Mouse (Mus musculus) left cerebral cortex, adult 2 months (tissue): Measurements from ENCODE around the gene Irf3. TPM values are rescaled to one million over a fixed set of nuclear protein-coding genes. Genes with fewer than 3 reads are reported as not detected.

Source experiments
- DNase-seq, 2 experiments: peaks; one replicate each; pipeline ENCODE4 v3.0.0; 2021 to 2022; ENCODE audit warnings: low spot score in 2 of 2, mixed read lengths in 1 of 2; ENCODE audit errors: extremely low spot score in 1 of 2
- H3K27ac ChIP-seq: fragments of 200-600 bp; 2 replicates; pipeline ENCODE4 v1.8.1; 2022
- H3K4me3 ChIP-seq: fragments of 200-600 bp; 2 replicates; pipeline ENCODE4 v1.8.1; 2022
- CTCF ChIP-seq: fragments of 200-600 bp; IDR thresholded peaks from 2 replicates; pipeline ENCODE4 v1.8.1; 2022; ENCODE audit warnings: antibody characterized with exemption, mild to moderate bottlenecking, moderate library complexity
- intact Hi-C: fragments of 180-260 bp; cut with DNase I; formaldehyde crosslinking; loops from one replicate; pipeline ENCODE4 v1.15.1; 2025
- microRNA-seq, 2 experiments: library from miRNA; unstranded; fragments of <30 nt; microRNA quantifications; one replicate each; pipeline ENCODE4 v1.2.0; 2021
- total RNA-seq, 2 experiments: library from RNA; stranded (reverse); gene quantifications; 2 replicates each; pipeline ENCODE4 v1.2.3; 2021

The Irf3 gene
- total RNA-seq, 2 experiments from 2014 or later = 36.4 to 36.9 TPM

- intact Hi-C loops = no loop called here
- DNase-seq = no peak
- no peak for TF ChIP-seq CTCF
- no peak overlapping the region for H3K4me3 ChIP-seq
- H3K27ac ChIP-seq = no peak overlapping the region
These were observed 45.9 kb downstream of the Irf3 start for GRCm38 (mm10) chr7:45043307-45043706.

GRCm38 (mm10) chr7:45045741-45046140 lies 48.3 kb downstream of the Irf3 start:
- no peak for DNase-seq
- intact Hi-C loops = no loop called here
- TF ChIP-seq CTCF = no peak
- no peak overlapping the region for H3K27ac ChIP-seq
- H3K4me3 ChIP-seq = no peak overlapping the region

GRCm38 (mm10) chr7:45046853-45047350 lies 49.5 kb downstream of the Irf3 start:
- no peak for TF ChIP-seq CTCF
- intact Hi-C loops = no loop called here
- H3K27ac ChIP-seq = no peak overlapping the region
- H3K4me3 ChIP-seq = no peak overlapping the region
- DNase-seq = no peak

- no peak for TF ChIP-seq CTCF
- Histone ChIP-seq H3K4me3 (no peak overlapping the region), H3K27ac (no peak overlapping the region)
- no peak for DNase-seq
- intact Hi-C loops = no loop called here
These were observed 50.0 kb downstream of the Irf3 start for GRCm38 (mm10) chr7:45047491-45047890.

GRCm38 (mm10) chr7:45048001-45048890 lies 50.8 kb downstream of the Irf3 start:
- no peak overlapping the region for H3K4me3 ChIP-seq
- DNase-seq = no peak
- H3K27ac ChIP-seq = no peak overlapping the region
- TF ChIP-seq CTCF = no peak
- intact Hi-C loops = no loop called here

- intact Hi-C loops = no loop called here
- H3K4me3 ChIP-seq = no peak overlapping the region
- DNase-seq = no peak
These were observed 51.6 kb downstream of the Irf3 start for GRCm38 (mm10) chr7:45048923-45049657.

GRCm38 (mm10) chr7:45050945-45051600 lies 53.6 kb downstream of the Irf3 start:
- intact Hi-C loops = no loop called here
- no peak for TF ChIP-seq CTCF
- H3K4me3 ChIP-seq = peak overlapping the region; percentile 87
- H3K27ac ChIP-seq = no peak overlapping the region; the same call in 1 of the 2 replicates
- peak; percentile 53 to 70 for DNase-seq

More at GRCm38 (mm10) chr7:45048923-45049657, 51.6 kb downstream of the Irf3 start:
- no peak overlapping the region for H3K27ac ChIP-seq
- no peak for TF ChIP-seq CTCF

- no peak for DNase-seq
- TF ChIP-seq CTCF = no peak
- Histone ChIP-seq H3K4me3 (peak overlapping the region; percentile 87), H3K27ac (peak overlapping the region; percentile 99; the same call in 1 of the 2 replicates)
- intact Hi-C loops = no loop called here
These were observed 54.1 kb downstream of the Irf3 start for GRCm38 (mm10) chr7:45051601-45051974.

Small RNA genes within 50 kb of the gene (microRNA-seq; reads per million reads assigned to microRNA genes)
- gene Mir7054 = 0.97 to 2.6 reads per million in 2 experiments

Other genes starting within 250 kb of the Irf3 start
- 10 to 100 TPM; 27.0 to 30.6 TPM for gene Vrk3, start 249.2 kb upstream of the Irf3 start, total RNA-seq
- gene Zfp473, start 246.6 kb upstream of the Irf3 start, total RNA-seq = under 1 TPM; 0.18 to 0.44 TPM
- 10 to 100 TPM; 31.9 to 32.2 TPM for gene Nup62, start 181.6 kb upstream of the Irf3 start, total RNA-seq
- gene Il4i1, start 181.3 kb upstream of the Irf3 start, total RNA-seq = 1 to 10 TPM; 1.8 to 2.0 TPM
- 10 to 100 TPM; 23.1 to 23.4 TPM for gene Atf5, start 181.0 kb upstream of the Irf3 start, total RNA-seq
- 10 to 100 TPM; 69.7 to 77.0 TPM for gene Akt1s1, start 148.7 kb upstream of the Irf3 start, total RNA-seq
- gene Tbc1d17, start 148.6 kb upstream of the Irf3 start, total RNA-seq = 10 to 100 TPM; 64.4 to 67.5 TPM
- 10 to 100 TPM; 27.4 to 31.2 TPM for gene Pnkp, start 140.5 kb upstream of the Irf3 start, total RNA-seq
- 100 to 1,000 TPM; 273 to 290 TPM for gene Ptov1, start 127.9 kb upstream of the Irf3 start, total RNA-seq
- 10 to 100 TPM; 96.1 to 98.5 TPM for gene Med25, start 104.9 kb upstream of the Irf3 start, total RNA-seq
- 10 to 100 TPM; 23.4 to 24.1 TPM for gene Fuz, start 101.6 kb upstream of the Irf3 start, total RNA-seq
- gene Ap2a1, start 68.2 kb upstream of the Irf3 start, total RNA-seq = 100 to 1,000 TPM; 327 to 331 TPM
- 1 to 10 TPM; 2.8 to 3.0 TPM for gene Tsks, start 54.4 kb upstream of the Irf3 start, total RNA-seq
- 100 to 1,000 TPM in 1 of 2 experiments, 10 to 100 TPM in 1; 97.9 to 102 TPM for gene Cpt1c, start 22.8 kb upstream of the Irf3 start, total RNA-seq
- gene Prmt1, start 11.1 kb upstream of the Irf3 start, total RNA-seq = 100 to 1,000 TPM; 143 to 150 TPM
- gene Bcl2l12, start 1.1 kb downstream of the Irf3 start, total RNA-seq = 1 to 10 TPM; 3.0 to 3.8 TPM
- 100 to 1,000 TPM; 170 to 181 TPM for gene Scaf1, start 18.7 kb downstream of the Irf3 start, total RNA-seq
- 10 to 100 TPM; 11.8 to 12.2 TPM for gene Rras, start 20.3 kb downstream of the Irf3 start, total RNA-seq
- gene Prr12, start 55.2 kb downstream of the Irf3 start, total RNA-seq = 10 to 100 TPM; 70.0 to 73.4 TPM
- 10 to 100 TPM; 53.6 to 55.6 TPM for gene Nosip, start 64.8 kb downstream of the Irf3 start, total RNA-seq
- gene Prrg2, start 65.0 kb downstream of the Irf3 start, total RNA-seq = 10 to 100 TPM in 1 of 2 experiments, 1 to 10 TPM in 1; 9.0 to 10.4 TPM
- 1 to 10 TPM; 4.9 to 5.6 TPM for gene Rcn3, start 94.6 kb downstream of the Irf3 start, total RNA-seq
- gene Fcgrt, start 106.2 kb downstream of the Irf3 start, total RNA-seq = 10 to 100 TPM; 16.7 to 23.4 TPM
- gene Rps11, start 126.8 kb downstream of the Irf3 start, total RNA-seq = 100 to 1,000 TPM; 421 to 444 TPM
- 100 to 1,000 TPM; 695 to 716 TPM for gene Rpl13a, start 131.1 kb downstream of the Irf3 start, total RNA-seq
- gene Gm45713, start 138.6 kb downstream of the Irf3 start, total RNA-seq = not detected
- gene Flt3l, start 138.8 kb downstream of the Irf3 start, total RNA-seq = 1 to 10 TPM; 6.7 to 8.8 TPM
- 10 to 100 TPM; 47.6 to 48.4 TPM for gene Pih1d1, start 156.7 kb downstream of the Irf3 start, total RNA-seq
- 10 to 100 TPM; 15.9 to 23.1 TPM for gene Aldh16a1, start 156.9 kb downstream of the Irf3 start, total RNA-seq
- 1,000 to 10,000 TPM; 1,255 to 1,327 TPM for gene Slc17a7, start 166.3 kb downstream of the Irf3 start, total RNA-seq
- under 1 TPM in 1 of 2 experiments, not detected in 1; 0.29 TPM for gene Gfy, start 181.9 kb downstream of the Irf3 start, total RNA-seq
- not detected for gene Pth2, start 183.3 kb downstream of the Irf3 start, total RNA-seq
- gene Ccdc155, start 207.2 kb downstream of the Irf3 start, total RNA-seq = 1 to 10 TPM; 6.7 to 7.5 TPM
- 10 to 100 TPM; 32.4 to 33.5 TPM for gene Dkkl1, start 214.5 kb downstream of the Irf3 start, total RNA-seq
- gene Tead2, start 218.1 kb downstream of the Irf3 start, total RNA-seq = 1 to 10 TPM; 3.9 to 4.1 TPM
- gene Cd37, start 241.5 kb downstream of the Irf3 start, total RNA-seq = 1 to 10 TPM; 4.2 to 5.4 TPM
- 1 to 10 TPM; 1.9 to 2.4 TPM for gene Slc6a16, start 243.4 kb downstream of the Irf3 start, total RNA-seq